Mouse (Mus musculus) kidney, embryonic 14.5 days (tissue): ENCODE measurements around the gene Trim6. TPM values are rescaled to one million over a fixed set of nuclear protein-coding genes. Genes with fewer than 3 reads are reported as not detected.

Experiments used
- ATAC-seq: fragments of 200-750 bp; cut with Nextera tagmentation; 2 replicates; pipeline ENCODE4 v1.8.0; 2017; ENCODE audit warnings: moderate number of reproducible peaks, mild to moderate bottlenecking, moderate TSS enrichment, moderate library complexity; ENCODE audit not compliant: low FRiP score, low TSS enrichment
- H3K27ac ChIP-seq: fragments of 300-500 bp; sonication (generic); 2 replicates; pipeline ENCODE4 v1.5.1; 2014; ENCODE audit warnings: low read depth, mild to moderate bottlenecking, low read length, moderate library complexity, mixed read lengths
- H3K27me3 ChIP-seq: fragments of 300-500 bp; sonication (generic); 2 replicates; pipeline ENCODE4 v1.6.1; 2014; ENCODE audit warnings: mild to moderate bottlenecking, low read length; ENCODE audit not compliant: control insufficient read depth, insufficient read depth
- H3K36me3 ChIP-seq: fragments of 300-500 bp; sonication (generic); 2 replicates; pipeline ENCODE4 v1.6.1; 2014; ENCODE audit warnings: low read length, mixed read lengths; ENCODE audit not compliant: control insufficient read depth, insufficient read depth
- H3K4me1 ChIP-seq: fragments of 300-500 bp; sonication (generic); 2 replicates; pipeline ENCODE4 v1.6.1; 2014; ENCODE audit warnings: low read length, mixed read lengths; ENCODE audit not compliant: control insufficient read depth, insufficient read depth
- H3K4me2 ChIP-seq: fragments of 300-500 bp; sonication (generic); replicated peaks from 2 replicates; pipeline ENCODE4 v1.6.1; 2014; ENCODE audit warnings: low read depth, mild to moderate bottlenecking, low read length
- H3K4me3 ChIP-seq: fragments of 300-500 bp; sonication (generic); 2 replicates; pipeline ENCODE4 v1.5.1; 2014; ENCODE audit warnings: mild to moderate bottlenecking, low read length
- H3K9ac ChIP-seq: fragments of 300-500 bp; sonication (generic); 2 replicates; pipeline ENCODE4 v1.6.1; 2014; ENCODE audit warnings: low read depth, mild to moderate bottlenecking, low read length, moderate library complexity
- H3K9me3 ChIP-seq: fragments of 300-500 bp; sonication (generic); 2 replicates; pipeline ENCODE4 v1.6.1; 2016; ENCODE audit warnings: low read length; ENCODE audit not compliant: control insufficient read depth
- WGBS: fragments of 180-500 bp; shearing (Covaris S2); extraction: QIAGEN DNeasy Blood & Tissue Kit; methylation state at CpG from one replicate; pipeline ENCODE4 v1.1.7; 2014; 5-methylcytosine and 5-hydroxymethylcytosine counted together
- polyA plus RNA-seq: library from polyadenylated mRNA; unstranded; fragments of >200 nt; fragmentation: Nextera tagmentation; extraction: Ambion mirVana; gene quantifications from 2 replicates; pipeline ENCODE4 v1.2.1, GENCODE M21; 2014

The Trim6 gene
- polyA plus RNA-seq, result 1.3 and 2.5 TPM in 2 replicates

DNA sequence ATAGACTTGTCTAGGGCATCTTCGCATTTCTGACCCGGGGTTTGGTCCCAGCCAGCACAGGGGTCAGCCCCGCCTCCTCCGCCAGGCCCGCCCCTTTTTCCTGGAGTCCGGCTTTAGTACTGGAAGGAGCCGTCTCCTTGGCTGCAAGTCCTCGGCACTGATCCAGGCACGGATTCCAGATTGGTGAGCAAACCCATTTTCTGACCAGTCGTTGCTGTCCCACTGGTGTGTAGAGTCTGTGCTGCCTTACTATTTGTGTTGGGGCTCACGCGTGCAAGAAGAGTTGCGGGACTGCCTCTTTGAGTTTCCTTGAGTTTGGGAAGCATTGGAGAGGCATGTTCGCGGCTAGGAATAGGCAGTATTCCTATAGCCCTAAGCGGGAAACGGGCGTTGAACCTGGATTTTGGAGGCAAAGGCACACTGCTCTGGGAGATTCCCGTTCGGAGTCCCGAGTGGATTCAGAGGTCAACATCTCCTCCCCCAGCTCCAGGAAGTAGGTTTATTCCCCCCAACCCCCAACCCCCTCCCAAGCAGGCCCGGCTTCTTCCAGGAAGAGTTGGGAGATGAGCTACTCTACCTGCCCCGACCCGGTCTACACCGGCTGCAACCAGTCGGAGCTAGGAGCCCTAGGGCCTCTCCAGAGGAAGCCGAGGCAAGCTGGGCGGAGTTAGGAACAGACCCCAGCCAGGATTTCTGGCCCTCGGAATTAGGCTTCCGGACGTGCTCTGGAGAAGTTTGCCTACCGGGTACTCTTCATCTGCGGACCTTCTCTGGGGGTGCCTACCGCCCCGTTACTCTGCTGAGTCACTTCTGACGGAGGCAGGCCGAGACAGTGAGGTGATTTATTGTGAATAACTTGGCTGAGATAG is at the start of gene Trim6:
TSS of gene Trim6 (plus strand) at position 93 of the 869 bp plus-strand sequence.
- peak; percentile 90 for ATAC-seq
- 2% methylated on average over 37 of the region's 37 CpGs for WGBS
- Histone ChIP-seq H3K9ac (peak within 1 kb of the TSS; percentile 38), H3K4me1 (no peaks in the 10 kb centered on the region), H3K9me3 (no peaks in the 10 kb centered on the region), H3K36me3 (no peaks in the 10 kb centered on the region), H3K27ac (no peak within 1 kb of the TSS), H3K4me2 (peak within 1 kb of the TSS; percentile 60), H3K4me3 (peak within 1 kb of the TSS; percentile 44), H3K27me3 (no peaks in the 10 kb centered on the region)

DNA sequence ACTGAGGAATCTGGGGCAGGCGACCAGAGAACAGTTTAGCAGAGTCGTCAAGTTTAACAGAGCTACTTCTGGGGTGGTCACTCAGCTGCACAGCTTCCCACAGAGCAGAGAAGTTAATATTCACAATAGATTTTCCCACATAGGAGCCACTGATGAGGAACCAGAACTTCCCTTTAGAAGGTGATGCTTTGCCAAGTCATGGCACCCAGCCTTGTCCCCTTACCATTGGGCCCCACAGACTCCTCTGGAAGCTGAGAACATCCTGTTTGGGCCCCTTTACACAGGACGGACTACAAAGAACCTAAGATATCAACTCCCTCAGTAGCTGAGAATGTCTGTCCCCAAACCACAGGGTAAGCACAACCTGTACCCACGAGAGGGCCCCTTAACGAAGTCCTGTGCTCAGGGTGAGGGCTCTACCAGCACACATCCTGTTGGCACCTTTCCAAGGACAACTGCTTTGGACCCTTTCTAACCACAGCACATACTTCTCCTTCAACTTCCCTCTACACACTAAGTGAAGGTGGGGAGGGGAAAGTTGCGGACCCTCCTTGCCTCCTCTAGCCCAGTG is 48.9 kb upstream of the Trim6 start:
- no peaks in the 10 kb centered on the region for H3K36me3 ChIP-seq
- no peaks in the 10 kb centered on the region for H3K4me1 ChIP-seq
- H3K4me2 ChIP-seq, result no peak overlapping the region
- H3K4me3 ChIP-seq, result no peak overlapping the region
- WGBS, result 63% methylated on average over 6 of the region's 6 CpGs
- H3K9me3 ChIP-seq, result no peaks in the 10 kb centered on the region
- H3K9ac ChIP-seq, result no peak overlapping the region
- no peak overlapping the region for H3K27ac ChIP-seq
- no peaks in the 10 kb centered on the region for H3K27me3 ChIP-seq
- ATAC-seq, result no peak

DNA sequence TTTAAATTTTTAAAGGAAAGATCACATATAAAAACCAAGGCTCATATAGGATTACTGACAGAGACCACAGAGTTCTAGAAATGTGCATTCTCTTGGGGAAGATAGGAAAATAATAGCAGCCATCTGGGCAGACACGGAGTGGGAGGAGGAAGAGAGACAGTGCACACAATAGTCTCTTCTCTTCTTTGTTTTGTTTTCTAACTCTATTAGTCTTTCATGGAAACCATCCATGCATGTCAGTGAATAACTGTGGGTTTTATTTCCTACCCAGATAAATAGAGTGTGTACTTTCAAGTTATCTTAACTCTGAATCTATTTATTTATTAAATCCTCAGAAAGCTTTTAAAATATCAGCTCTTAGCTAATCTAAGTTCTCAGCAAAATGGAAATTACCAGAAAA is 43.5 kb upstream of the Trim6 start:
- no peak for ATAC-seq
- no peak overlapping the region for H3K9ac ChIP-seq
- 64% methylated on average over 1 of the region's 1 CpGs for WGBS
- H3K27me3 ChIP-seq, result no peaks in the 10 kb centered on the region
- no peaks in the 10 kb centered on the region for H3K36me3 ChIP-seq
- H3K9me3 ChIP-seq, result no peaks in the 10 kb centered on the region
- H3K27ac ChIP-seq, result no peak overlapping the region
- H3K4me3 ChIP-seq, result no peak overlapping the region
- H3K4me2 ChIP-seq, result no peak overlapping the region
- H3K4me1 ChIP-seq, result no peaks in the 10 kb centered on the region

DNA sequence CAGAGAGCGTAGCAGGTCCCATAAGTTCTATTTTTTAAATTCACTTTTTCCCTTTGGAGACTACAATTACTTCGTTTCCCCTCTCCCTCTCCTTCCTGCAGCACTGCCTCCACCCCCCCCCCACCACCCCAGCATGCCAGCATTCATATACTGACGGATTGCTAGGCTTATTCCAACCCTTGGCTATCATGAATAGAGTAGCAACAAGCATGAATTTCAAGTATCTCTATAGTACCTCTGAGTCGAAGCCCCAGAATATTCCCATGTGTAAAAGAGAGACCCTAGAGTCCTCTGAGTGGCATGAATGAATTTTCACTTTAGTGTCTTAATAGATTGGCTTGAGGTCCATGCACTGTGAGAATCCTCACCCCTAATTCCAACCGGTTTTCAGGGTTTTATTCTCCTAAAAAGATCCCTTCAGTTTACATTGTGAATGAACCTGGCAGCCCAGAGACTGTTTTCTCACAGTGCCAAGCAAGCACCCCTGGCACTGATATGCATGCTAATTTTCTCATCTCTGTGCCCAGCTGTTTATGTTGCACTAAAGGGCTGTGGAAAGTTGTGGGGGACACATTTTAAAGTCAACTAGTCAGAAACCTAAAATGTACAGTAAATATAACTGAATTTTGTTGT is 40.1 kb upstream of the Trim6 start:
- no peak overlapping the region for H3K4me3 ChIP-seq
- H3K27ac ChIP-seq, result no peak overlapping the region
- no peaks in the 10 kb centered on the region for H3K9me3 ChIP-seq
- H3K4me2 ChIP-seq, result no peak overlapping the region
- WGBS, result 72% methylated on average over 5 of the region's 5 CpGs
- no peak overlapping the region for H3K9ac ChIP-seq
- no peak for ATAC-seq
- H3K27me3 ChIP-seq, result no peaks in the 10 kb centered on the region
- H3K36me3 ChIP-seq, result no peaks in the 10 kb centered on the region
- no peaks in the 10 kb centered on the region for H3K4me1 ChIP-seq

DNA sequence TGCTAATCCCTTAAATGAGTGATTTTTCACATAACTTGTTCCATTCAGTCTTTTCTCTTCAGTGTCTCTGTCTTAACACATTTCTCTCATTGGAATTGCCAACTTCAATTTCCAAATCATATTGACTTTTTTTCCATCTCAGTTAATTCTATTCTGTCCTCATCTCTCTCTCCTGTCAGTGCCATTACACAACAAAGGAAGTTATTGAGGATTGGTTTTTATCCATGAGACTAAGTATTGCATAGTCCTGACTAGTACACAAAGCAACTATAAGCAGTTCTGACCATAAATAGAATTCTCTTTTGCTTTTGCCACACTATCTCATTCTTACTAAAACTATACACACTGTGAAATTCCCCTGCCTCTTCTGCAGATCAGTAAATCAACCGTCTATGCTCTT is 39.5 kb upstream of the Trim6 start:
- H3K27ac ChIP-seq, result no peak overlapping the region
- no peak overlapping the region for H3K9ac ChIP-seq
- WGBS, result 93% methylated on average over 1 of the region's 1 CpGs
- no peaks in the 10 kb centered on the region for H3K4me1 ChIP-seq
- H3K27me3 ChIP-seq, result no peaks in the 10 kb centered on the region
- H3K9me3 ChIP-seq, result no peaks in the 10 kb centered on the region
- no peaks in the 10 kb centered on the region for H3K36me3 ChIP-seq
- no peak for ATAC-seq
- no peak overlapping the region for H3K4me2 ChIP-seq
- H3K4me3 ChIP-seq, result no peak overlapping the region

DNA sequence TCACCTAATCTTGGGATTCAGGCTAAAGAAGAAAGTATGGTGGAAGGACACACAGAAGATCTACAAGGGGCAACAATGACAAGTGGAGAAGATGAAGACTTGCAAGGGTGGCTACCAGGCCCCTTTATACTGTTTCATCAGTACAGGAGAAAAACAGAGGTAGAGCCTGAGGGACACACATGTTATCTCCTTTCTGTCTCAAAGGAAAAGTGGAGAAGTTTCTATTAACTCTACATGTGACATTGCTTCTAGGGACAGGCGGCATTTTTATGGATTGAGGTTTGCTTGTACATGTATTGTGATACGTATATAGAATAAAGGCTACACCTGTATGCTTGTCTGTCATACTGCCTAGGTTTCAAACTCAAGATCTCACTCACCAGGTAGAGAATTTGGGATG is 35.3 kb upstream of the Trim6 start, which contains the start of gene Olfr648:
TSS of gene Olfr648 (minus strand) at position 101 of the 400 bp plus-strand sequence.
- H3K9me3 ChIP-seq, result no peaks in the 10 kb centered on the region
- H3K4me3 ChIP-seq, result no peak within 1 kb of the TSS
- no peak within 1 kb of the TSS for H3K27ac ChIP-seq
- ATAC-seq, result no peak
- no peak within 1 kb of the TSS for H3K4me2 ChIP-seq
- H3K9ac ChIP-seq, result no peak within 1 kb of the TSS
- no peaks in the 10 kb centered on the region for H3K4me1 ChIP-seq
- no peaks in the 10 kb centered on the region for H3K27me3 ChIP-seq
- 91% methylated on average over 2 of the region's 2 CpGs for WGBS
- H3K36me3 ChIP-seq, result no peaks in the 10 kb centered on the region

DNA sequence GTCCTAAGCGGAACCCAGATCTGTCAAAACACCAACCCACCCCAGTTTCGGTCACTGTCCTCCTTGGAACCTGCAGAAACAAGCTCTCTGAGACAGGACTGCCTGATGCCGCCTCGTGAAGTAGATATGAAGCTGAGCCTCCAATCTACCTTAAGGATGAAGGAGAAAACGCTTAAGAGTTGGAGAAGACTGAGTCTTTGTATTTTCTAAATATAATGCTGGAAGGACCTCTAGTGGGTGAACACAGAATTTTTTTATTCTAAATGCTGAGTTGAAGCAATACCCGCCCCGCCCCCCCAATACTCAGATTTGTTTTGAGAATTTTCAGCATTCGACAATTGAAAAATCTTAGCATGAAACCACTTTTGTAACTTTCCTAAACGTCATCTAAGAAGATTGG is 27.3 kb upstream of the Trim6 start:
- Histone ChIP-seq H3K36me3 (no peaks in the 10 kb centered on the region), H3K4me1 (no peaks in the 10 kb centered on the region), H3K27me3 (no peaks in the 10 kb centered on the region), H3K9ac (no peak overlapping the region), H3K9me3 (no peaks in the 10 kb centered on the region), H3K4me2 (no peak overlapping the region), H3K27ac (no peak overlapping the region), H3K4me3 (no peak overlapping the region)
- WGBS, result 63% methylated on average over 9 of the region's 9 CpGs
- ATAC-seq, result no peak

DNA sequence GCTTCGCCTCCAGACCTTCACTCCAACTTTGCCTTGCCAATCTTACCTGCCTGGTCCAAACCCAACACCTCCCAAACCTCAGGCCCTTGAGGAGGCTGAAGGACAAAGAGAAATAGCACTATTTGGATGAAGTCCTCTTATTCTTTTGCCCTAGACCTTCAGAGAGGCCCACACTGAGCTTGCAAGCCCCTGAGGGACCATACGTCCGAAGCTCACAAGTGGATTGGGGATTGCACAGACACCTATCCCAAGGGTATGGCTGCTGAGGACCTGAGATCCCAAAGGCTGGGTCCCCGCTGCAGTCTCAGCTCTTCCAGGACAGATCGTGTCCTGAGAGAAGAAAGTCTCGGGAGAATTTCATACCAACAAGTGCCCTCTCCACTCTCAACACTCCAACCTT is 22.7 kb upstream of the Trim6 start, which contains the start of gene Olfr649:
TSS of gene Olfr649 (minus strand) at position 101 of the 400 bp plus-strand sequence.
- no peak within 1 kb of the TSS for H3K9ac ChIP-seq
- no peaks in the 10 kb centered on the region for H3K27me3 ChIP-seq
- ATAC-seq, result no peak
- no peaks in the 10 kb centered on the region for H3K36me3 ChIP-seq
- no peaks in the 10 kb centered on the region for H3K9me3 ChIP-seq
- WGBS, result 80% methylated on average over 6 of the region's 6 CpGs
- no peak within 1 kb of the TSS for H3K4me2 ChIP-seq
- H3K4me3 ChIP-seq, result no peak within 1 kb of the TSS
- no peaks in the 10 kb centered on the region for H3K4me1 ChIP-seq
- no peak within 1 kb of the TSS for H3K27ac ChIP-seq

DNA sequence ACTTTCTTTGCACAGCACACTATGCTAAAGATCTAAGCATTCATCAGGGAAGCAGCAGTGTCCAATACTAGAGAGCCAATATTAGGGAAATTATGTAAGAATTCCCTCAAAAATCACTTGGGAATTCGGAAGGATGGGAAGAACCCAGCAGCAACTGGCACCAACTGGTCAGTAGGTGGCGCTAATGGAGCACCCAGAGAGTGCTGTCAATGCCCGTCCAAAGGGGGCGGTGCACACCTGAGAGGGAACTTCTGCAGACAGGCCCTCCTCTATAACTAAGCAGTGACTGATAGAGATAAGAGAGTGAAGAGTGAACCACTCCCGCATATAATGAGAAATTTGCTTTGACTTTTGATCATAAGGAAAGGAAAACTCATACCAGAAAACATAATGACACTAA is 18.8 kb upstream of the Trim6 start:
- peak; percentile 83; the same call in 1 of the 2 replicates for ATAC-seq
- no peak overlapping the region for H3K4me3 ChIP-seq
- H3K9ac ChIP-seq, result no peak overlapping the region
- H3K4me1 ChIP-seq, result no peaks in the 10 kb centered on the region
- no peaks in the 10 kb centered on the region for H3K27me3 ChIP-seq
- H3K27ac ChIP-seq, result no peak overlapping the region
- H3K4me2 ChIP-seq, result no peak overlapping the region
- H3K36me3 ChIP-seq, result no peaks in the 10 kb centered on the region
- no peaks in the 10 kb centered on the region for H3K9me3 ChIP-seq
- WGBS, result 5% methylated on average over 5 of the region's 5 CpGs
